Mouse (Mus musculus) heart, postnatal 14 days (tissue): ENCODE data around the gene Vwa8. TPM values are rescaled to one million over a fixed set of nuclear protein-coding genes. Genes with fewer than 3 reads are reported as not detected.

Experiments used
- DNase-seq, 2 experiments: peaks; one replicate each; pipeline ENCODE4 v3.0.0; 2021 to 2022
- intact Hi-C: fragments of 180-260 bp; cut with DNase I; formaldehyde crosslinking; loops from one replicate; pipeline ENCODE4 v1.15.1; 2025
- total RNA-seq, 2 experiments: library from RNA; stranded (reverse); gene quantifications; 2 replicates each; pipeline ENCODE4 v1.2.3; 2021

The Vwa8 gene
- total RNA-seq, 2 experiments from 2014 or later = 171 to 181 TPM

DNA sequence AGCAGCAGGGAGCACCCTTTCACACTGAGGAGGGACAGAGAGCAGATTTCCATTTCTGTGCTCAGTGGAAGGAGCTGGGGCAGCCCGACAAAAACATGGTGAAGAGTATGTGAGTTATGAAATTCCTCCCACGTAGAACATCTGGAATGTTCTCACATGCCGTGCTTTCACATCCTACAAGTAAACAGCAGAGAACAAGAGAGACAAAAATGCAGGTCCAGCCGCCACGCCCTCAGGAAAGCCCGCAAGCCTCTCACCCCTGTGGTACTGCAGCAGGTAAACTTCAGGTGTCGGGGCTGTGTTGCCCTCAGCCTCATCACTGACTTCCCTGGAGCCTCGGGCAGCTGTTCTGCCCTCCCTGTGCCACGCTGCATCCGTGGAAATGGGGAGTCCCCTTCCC lies 311.6 kb downstream of the Vwa8 start:
- DNase-seq = no peak

GRCm38 (mm10) chr14:79160966-79161365 lies 312.1 kb downstream of the Vwa8 start:
- DNase-seq = no peak

More for the DNA sequence above, 311.6 kb downstream of the Vwa8 start:
- intact Hi-C loops = loop anchor here (5.0 kb wide), 1 partner anchor 33 kb away; no protein-coding TSS in a partner anchor

GRCm38 (mm10) chr14:79161741-79162140 lies 312.9 kb downstream of the Vwa8 start:
- intact Hi-C loops = loop anchor here (5.0 kb wide), 1 partner anchor 34 kb away; no protein-coding TSS in a partner anchor
- DNase-seq = no peak

More at GRCm38 (mm10) chr14:79160966-79161365, 312.1 kb downstream of the Vwa8 start:
- intact Hi-C loops = loop anchor here (5.0 kb wide), 1 partner anchor 34 kb away; no protein-coding TSS in a partner anchor

GRCm38 (mm10) chr14:79162678-79163077 lies 313.8 kb downstream of the Vwa8 start:
- DNase-seq = no peak
- intact Hi-C loops = loop anchor here (5.0 kb wide), 1 partner anchor 35 kb away; no protein-coding TSS in a partner anchor

GRCm38 (mm10) chr14:79164334-79164733 lies 315.5 kb downstream of the Vwa8 start:
- intact Hi-C loops = loop anchor here (5.0 kb wide), 1 partner anchor 37 kb away; no protein-coding TSS in a partner anchor
- no peak for DNase-seq

DNA sequence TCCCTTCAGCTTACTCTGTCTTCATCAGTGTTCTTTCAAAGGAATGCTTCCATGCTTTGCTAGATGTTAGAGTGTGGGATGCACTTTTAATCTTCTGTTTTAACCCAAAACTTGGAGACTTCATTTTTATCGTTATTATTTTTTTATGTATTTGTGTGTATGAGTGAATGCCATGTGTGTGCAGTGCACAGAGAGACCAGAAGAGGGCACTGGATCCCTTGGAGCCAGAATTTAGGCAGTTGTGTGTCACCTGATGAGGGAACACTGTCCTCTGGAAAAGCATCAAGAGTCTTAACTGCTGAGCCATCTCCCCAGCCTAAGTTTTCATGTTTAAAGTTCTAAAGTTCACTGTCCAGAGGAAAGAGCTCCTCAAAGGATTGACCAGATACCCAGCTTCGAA lies 316.1 kb downstream of the Vwa8 start:
- no peak for DNase-seq
- intact Hi-C loops = loop anchor here (5.0 kb wide), 1 partner anchor 38 kb away; no protein-coding TSS in a partner anchor

DNA sequence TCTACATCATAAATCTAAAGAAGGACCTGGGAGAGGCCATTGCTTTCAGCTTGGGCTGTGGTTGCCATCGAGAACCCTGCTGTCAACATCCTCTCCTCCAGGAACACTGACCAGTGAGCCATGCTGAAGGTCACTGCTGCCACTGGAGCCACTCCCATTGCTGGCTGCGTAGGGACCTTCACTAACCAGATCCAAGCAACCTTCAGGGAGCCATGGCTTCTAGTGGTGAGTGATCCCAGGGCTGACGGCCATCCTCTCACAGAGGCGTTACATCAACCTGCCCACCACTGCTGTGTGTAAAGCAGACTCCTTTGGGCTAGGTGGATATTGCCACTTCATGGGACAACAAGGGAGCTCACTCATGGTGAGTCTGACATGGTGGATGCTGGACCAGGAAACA lies 325.7 kb downstream of the Vwa8 start:
- intact Hi-C loops = no loop called here
- DNase-seq = no peak

GRCm38 (mm10) chr14:79177754-79178153 lies 328.9 kb downstream of the Vwa8 start:
- no peak for DNase-seq
- intact Hi-C loops = no loop called here

DNA sequence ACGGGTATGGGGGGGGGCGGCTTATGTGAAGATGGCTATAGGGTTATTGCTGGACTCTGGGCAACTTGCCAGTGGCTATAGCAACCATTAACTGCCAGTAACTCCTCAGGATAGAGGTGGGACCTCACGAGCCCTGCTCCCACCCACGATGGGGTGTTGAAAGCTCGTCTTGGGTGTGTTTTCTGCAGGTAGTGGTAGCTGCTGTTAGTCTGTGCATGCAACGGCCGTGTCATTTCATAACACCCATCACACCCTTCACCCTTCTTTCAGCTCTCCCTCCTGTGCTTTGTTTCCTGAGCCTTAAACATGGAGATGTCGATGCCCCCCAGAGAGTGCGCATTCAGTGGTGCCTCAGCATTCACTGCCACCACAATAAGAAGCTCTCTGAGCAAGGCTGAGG lies 329.4 kb downstream of the Vwa8 start:
- intact Hi-C loops = no loop called here
- DNase-seq = no peak

- intact Hi-C loops = loop anchor here (5.0 to 10.0 kb wide), 3 partner anchors 55 to 122 kb away; partner anchors contain the start of gene Rgcc
- DNase-seq = peak in 1 of 2 experiments; percentile 29
Observed at GRCm38 (mm10) chr14:79180078-79180730, 331.4 kb downstream of the Vwa8 start.

- no peak for DNase-seq
- intact Hi-C loops = loop anchor here (5.0 to 10.0 kb wide), 3 partner anchors 57 to 121 kb away; partner anchors contain the start of gene Rgcc
Observed at GRCm38 (mm10) chr14:79181748-79182147, 332.9 kb downstream of the Vwa8 start.

- intact Hi-C loops = loop anchor here (5.0 to 10.0 kb wide), 3 partner anchors 58 to 120 kb away; partner anchors contain the start of gene Rgcc
- no peak for DNase-seq
Observed at GRCm38 (mm10) chr14:79182801-79183200, 333.9 kb downstream of the Vwa8 start.

GRCm38 (mm10) chr14:79183261-79183660 lies 334.4 kb downstream of the Vwa8 start:
- DNase-seq = peak in 1 of 2 experiments; percentile 29
- intact Hi-C loops = loop anchor here (5.0 to 10.0 kb wide), 3 partner anchors 58 to 119 kb away; partner anchors contain the start of gene Rgcc

- intact Hi-C loops = loop anchor here (5.0 to 10.0 kb wide), 3 partner anchors 59 to 118 kb away; partner anchors contain the start of gene Rgcc
- peak in 1 of 2 experiments; percentile 21 for DNase-seq
Observed at GRCm38 (mm10) chr14:79184071-79184470, 335.2 kb downstream of the Vwa8 start.

DNA sequence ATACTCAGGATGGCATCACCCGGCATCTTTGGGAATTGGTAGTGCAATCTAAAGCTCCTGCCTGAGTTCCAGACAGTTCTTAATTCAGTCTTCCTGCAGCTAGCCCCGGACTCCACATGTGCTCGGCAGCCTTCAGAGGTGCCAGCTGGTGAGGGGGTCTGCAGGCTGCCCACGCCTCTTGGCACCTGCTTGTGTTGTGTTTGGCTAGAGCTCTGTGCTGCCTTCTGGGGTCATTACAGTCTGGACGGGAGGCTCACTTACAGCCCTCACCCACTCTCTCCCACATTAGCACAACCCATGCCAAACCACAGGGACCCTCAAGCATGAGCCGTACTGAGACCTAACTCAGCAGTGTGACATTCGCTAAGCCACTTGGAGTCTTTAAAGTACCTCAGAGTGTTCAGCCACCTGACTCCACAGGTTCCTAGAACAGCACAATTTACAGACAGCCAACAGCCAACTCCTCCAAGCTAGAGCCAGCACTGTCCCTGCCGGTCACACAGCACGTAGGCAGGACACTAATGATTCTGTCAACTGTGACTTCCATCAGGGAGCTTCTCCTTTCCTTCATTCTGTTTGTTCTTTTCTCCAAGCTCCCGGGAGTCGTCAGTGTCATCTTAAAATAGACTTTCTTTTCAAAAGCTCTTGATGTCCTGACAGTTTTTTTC lies 336.3 kb downstream of the Vwa8 start:
- no peak for DNase-seq
- intact Hi-C loops = loop anchor here (10.0 kb wide), 1 partner anchor 60 kb away; no protein-coding TSS in a partner anchor

DNA sequence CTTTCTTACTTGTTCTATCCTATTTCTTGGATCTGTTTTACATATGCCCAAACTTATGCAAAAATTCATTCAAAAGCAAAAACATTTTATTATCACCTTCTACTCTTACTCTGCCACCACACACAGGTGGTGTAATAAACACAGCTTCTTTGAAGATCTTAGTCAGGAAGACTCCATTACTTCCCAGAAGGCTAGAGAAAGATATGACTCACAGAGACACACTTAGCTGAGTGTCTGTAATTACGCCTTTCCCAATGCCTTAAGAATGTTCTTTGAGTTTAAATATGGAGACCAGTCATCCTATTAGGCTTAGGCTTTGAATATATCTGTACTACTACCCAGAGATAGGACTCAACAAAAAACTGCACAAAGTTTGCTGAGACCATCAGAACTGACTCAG lies 338.1 kb downstream of the Vwa8 start:
- intact Hi-C loops = loop anchor here (10.0 kb wide), 1 partner anchor 62 kb away; no protein-coding TSS in a partner anchor
- no peak for DNase-seq

DNA sequence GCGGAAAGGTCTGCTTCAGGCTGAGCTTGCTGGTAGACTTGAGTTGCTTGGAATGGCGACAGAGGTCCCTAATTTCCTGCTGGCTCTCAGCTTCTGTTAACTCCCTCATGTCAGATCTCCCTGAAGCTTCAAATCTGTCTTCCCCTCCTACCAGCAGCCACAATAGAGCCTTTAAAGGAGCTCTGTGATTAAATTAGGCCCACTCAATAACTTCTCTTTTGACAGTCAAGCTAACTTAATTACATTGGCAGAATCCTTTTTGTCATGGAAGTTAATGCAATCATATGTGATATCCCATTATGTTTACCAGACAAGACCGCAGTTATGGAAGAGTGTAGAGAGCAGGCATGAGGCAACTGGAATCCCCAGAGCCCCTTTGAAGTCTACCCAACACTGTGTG lies 347.9 kb downstream of the Vwa8 start:
- intact Hi-C loops = no loop called here
- DNase-seq = no peak

DNA sequence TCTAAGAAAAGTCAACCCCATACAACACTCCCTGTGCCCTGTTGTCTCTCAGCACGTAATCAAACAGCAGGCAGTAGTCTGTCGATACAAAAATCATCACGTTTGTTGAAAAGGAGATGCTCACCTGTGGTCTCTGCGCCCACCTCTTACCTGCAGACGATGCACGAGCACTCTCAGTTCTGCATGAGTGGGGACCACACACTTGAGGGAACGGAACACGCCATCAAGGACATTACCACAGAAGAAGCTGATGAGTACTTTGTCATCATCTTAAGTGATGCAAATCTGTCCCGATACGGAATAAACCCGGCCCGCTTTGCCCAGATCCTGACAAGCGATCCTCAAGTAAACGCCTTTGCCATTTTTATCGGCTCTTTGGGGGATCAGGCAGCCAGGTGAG lies 349.2 kb downstream of the Vwa8 start:
- intact Hi-C loops = no loop called here
- no peak for DNase-seq

- DNase-seq = peak in 1 of 2 experiments; percentile 51
- intact Hi-C loops = no loop called here
Observed at GRCm38 (mm10) chr14:79200133-79200891, 351.5 kb downstream of the Vwa8 start.

GRCm38 (mm10) chr14:79200892-79201285 lies 352.0 kb downstream of the Vwa8 start:
- no peak for DNase-seq
- intact Hi-C loops = no loop called here
